Mouse (Mus musculus) cerebellum, adult (tissue): ENCODE results near the gene Tle4.
"Not testable (repeated sequence)": the region's sequence is repeated elsewhere in the genome, so short reads cannot be mapped to it uniquely, and the experiment has no call there.

Experiments used
- ATAC-seq: cut with Nextera tagmentation; 2 replicates; pipeline ENCODE4 v1.9.2; 2017; ENCODE audit warnings: mild to moderate bottlenecking, moderate library complexity, mixed read lengths; ENCODE audit not compliant: insufficient number of reproducible peaks, low FRiP score, low TSS enrichment

The Tle4 gene

GRCm38 (mm10) chr19:14597917-14598689 is at the start of gene Tle4:
TSS of gene Tle4 (minus strand) at chr19:14598051.
- ATAC-seq = peak; percentile 96

GRCm38 (mm10) chr19:14645666-14646065 is 47.8 kb upstream of the Tle4 start:
- no peak for ATAC-seq

- ATAC-seq = no peak
These were observed 46.9 kb upstream of the Tle4 start for GRCm38 (mm10) chr19:14644756-14645155.

- ATAC-seq = not testable (repeated sequence)
These were observed 45.2 kb upstream of the Tle4 start for GRCm38 (mm10) chr19:14643091-14643490.

GRCm38 (mm10) chr19:14642663-14643062 is 44.8 kb upstream of the Tle4 start:
- ATAC-seq = no peak

GRCm38 (mm10) chr19:14635213-14635928 is 37.5 kb upstream of the Tle4 start:
- no peak for ATAC-seq

- ATAC-seq = no peak
These were observed 25.5 kb upstream of the Tle4 start for GRCm38 (mm10) chr19:14623355-14623754.

GRCm38 (mm10) chr19:14620534-14620933 is 22.7 kb upstream of the Tle4 start:
- no peak for ATAC-seq

- ATAC-seq = no peak
These were observed 22.0 kb upstream of the Tle4 start for GRCm38 (mm10) chr19:14619814-14620213.

GRCm38 (mm10) chr19:14614816-14615215 is 17.0 kb upstream of the Tle4 start:
- no peak for ATAC-seq

- ATAC-seq = no peak
These were observed 12.9 kb upstream of the Tle4 start for GRCm38 (mm10) chr19:14610542-14611317.

- no peak for ATAC-seq
These were observed 3.0 kb upstream of the Tle4 start for GRCm38 (mm10) chr19:14600841-14601240.

- ATAC-seq = no peak
These were observed 2.5 kb upstream of the Tle4 start for GRCm38 (mm10) chr19:14600354-14600753.

GRCm38 (mm10) chr19:14599851-14600251 is 2.0 kb upstream of the Tle4 start:
- no peak for ATAC-seq

- peak; percentile 11 for ATAC-seq
These were observed 938 bp upstream of the Tle4 start for GRCm38 (mm10) chr19:14598690-14599288.

GRCm38 (mm10) chr19:14596941-14597916 is 622 bp downstream of the Tle4 start:
- 0 out of 2 replicates have a peak, but pooled peaks have one; percentile 4 for ATAC-seq

GRCm38 (mm10) chr19:14596358-14596940 is 1.4 kb downstream of the Tle4 start:
- no peak for ATAC-seq

- no peak for ATAC-seq
These were observed 2.4 kb downstream of the Tle4 start for GRCm38 (mm10) chr19:14595390-14595997.

- ATAC-seq = no peak
These were observed 3.3 kb downstream of the Tle4 start for GRCm38 (mm10) chr19:14594537-14594936.
